Mouse (Mus musculus) embryonic facial prominence, embryonic 12.5 days (tissue): ENCODE measurements around the gene Ttll6. TPM values are rescaled to one million over a fixed set of nuclear protein-coding genes. Genes with fewer than 3 reads are reported as not detected.

Source experiments
- ATAC-seq: fragments of 200-750 bp; cut with Nextera tagmentation; 2 replicates; pipeline ENCODE4 v1.8.0; 2017; ENCODE audit not compliant: insufficient number of reproducible peaks, insufficient read depth, low FRiP score, low TSS enrichment
- H3K27ac ChIP-seq: fragments of 300-500 bp; sonication (generic); 2 replicates; pipeline ENCODE4 v1.5.1; 2016; ENCODE audit warnings: mild to moderate bottlenecking
- H3K27me3 ChIP-seq: fragments of 300-500 bp; sonication (generic); 2 replicates; pipeline ENCODE4 v1.6.1; 2016; ENCODE audit warnings: mild to moderate bottlenecking, moderate library complexity
- H3K36me3 ChIP-seq: fragments of 300-500 bp; sonication (generic); 2 replicates; pipeline ENCODE4 v1.6.1; 2016; ENCODE audit warnings: mild to moderate bottlenecking
- H3K4me1 ChIP-seq: fragments of 300-500 bp; sonication (generic); 2 replicates; pipeline ENCODE4 v1.6.1; 2016
- H3K4me2 ChIP-seq: fragments of 300-500 bp; sonication (generic); replicated peaks from 2 replicates; pipeline ENCODE4 v1.6.1; 2016; ENCODE audit warnings: mild to moderate bottlenecking, moderate library complexity
- H3K4me3 ChIP-seq: fragments of 300-500 bp; sonication (generic); 2 replicates; pipeline ENCODE4 v1.5.1; 2016; ENCODE audit warnings: mild to moderate bottlenecking
- H3K9ac ChIP-seq: fragments of 300-500 bp; sonication (generic); 2 replicates; pipeline ENCODE4 v1.6.1; 2016; ENCODE audit warnings: mild to moderate bottlenecking, moderate library complexity
- H3K9me3 ChIP-seq: fragments of 300-500 bp; sonication (generic); 2 replicates; pipeline ENCODE4 v1.6.1; 2016; ENCODE audit warnings: mild to moderate bottlenecking, moderate library complexity
- WGBS: fragments of 180-500 bp; shearing (Covaris S2); methylation state at CpG from one replicate; pipeline ENCODE4 v1.1.7; 2016; 5-methylcytosine and 5-hydroxymethylcytosine counted together
- polyA plus RNA-seq: library from polyadenylated mRNA; unstranded; fragments of >200 nt; fragmentation: Nextera tagmentation; extraction: Ambion mirVana; gene quantifications from 2 replicates; pipeline ENCODE4 v1.2.1, GENCODE M21; 2016

Gene Ttll6
- polyA plus RNA-seq, 1 experiment from 2014 or later: 0.12 TPM

DNA sequence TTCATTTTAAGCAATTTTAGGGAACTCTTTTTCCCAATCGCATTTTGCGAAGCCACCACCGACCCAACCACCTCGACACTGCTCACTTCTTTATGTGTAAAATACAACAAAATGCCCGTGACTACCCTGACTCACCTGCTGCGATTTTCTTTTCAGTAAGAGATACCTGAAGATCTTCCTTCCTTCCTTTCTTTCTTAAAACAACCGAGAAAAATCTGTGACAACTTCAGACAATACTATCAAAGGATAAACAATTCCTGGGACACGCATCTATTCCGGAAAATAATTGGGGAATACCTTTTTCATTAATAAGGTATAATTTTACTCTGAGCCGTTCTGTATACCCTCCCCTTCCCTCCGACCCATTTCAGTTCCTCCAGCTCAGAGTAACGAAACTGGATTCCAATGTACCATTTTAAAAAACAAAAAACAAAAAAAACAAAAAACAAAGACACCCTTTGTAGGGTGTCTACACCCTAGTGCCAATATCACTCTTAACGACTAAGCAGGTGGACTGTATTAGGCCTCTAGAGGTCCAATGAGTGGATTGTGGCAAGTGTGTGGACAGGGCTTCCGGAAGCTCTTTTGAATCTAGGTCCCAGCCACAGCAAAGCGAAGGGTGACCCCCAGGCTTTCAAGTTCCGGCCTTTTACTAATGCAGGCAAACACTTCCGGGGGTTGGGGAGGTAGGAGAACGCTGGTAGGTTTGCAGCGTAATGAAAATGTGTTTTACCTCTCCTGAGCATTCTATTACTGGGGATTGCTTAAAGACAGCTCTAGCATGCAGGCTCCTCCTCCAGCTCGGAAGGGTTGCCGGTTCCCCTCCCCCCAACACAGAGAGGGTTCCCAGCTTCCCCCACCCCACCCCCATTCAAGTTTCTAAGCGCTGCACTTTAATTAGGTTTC, 65.8 kb downstream of the Ttll6 start:
- ATAC-seq: no peak
- no peak overlapping the region for H3K9ac ChIP-seq
- no peaks in the 10 kb centered on the region for H3K9me3 ChIP-seq
- WGBS: 2% methylated on average over 22 of the region's 22 CpGs
- H3K4me2 ChIP-seq: no peak overlapping the region
- H3K4me3 ChIP-seq: no peak overlapping the region
- H3K27me3 ChIP-seq: peaks cover 98% of the 10 kb centered on the region
- no peaks in the 10 kb centered on the region for H3K36me3 ChIP-seq
- H3K4me1 ChIP-seq: no peaks in the 10 kb centered on the region
- H3K27ac ChIP-seq: no peak overlapping the region

DNA sequence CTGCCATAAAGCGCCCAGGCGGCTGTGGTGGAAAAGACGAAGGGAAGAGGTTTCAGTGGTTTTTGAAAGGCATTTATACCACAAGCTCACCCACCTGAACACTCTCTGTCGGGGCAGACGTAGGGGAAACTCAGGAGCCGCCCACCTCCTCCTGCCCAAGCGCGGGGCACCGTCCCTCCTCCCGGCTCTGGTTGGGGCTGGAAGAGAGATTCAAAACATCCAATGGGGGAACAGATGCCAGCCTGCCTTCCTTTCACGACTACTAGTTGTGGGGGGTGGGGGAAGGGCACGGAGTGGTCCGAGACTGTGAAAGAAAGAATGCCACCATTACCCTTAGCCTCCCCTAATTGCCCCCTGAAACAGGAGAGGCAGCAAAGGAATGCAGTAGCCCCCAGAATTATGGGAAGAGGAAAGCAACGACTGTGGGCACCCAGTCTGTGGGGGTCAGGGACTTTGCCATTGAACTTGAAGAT, 66.6 kb downstream of the Ttll6 start:
- no peaks in the 10 kb centered on the region for H3K4me1 ChIP-seq
- no peak for ATAC-seq
- no peak overlapping the region for H3K4me2 ChIP-seq
- H3K9ac ChIP-seq: no peak overlapping the region
- H3K9me3 ChIP-seq: no peaks in the 10 kb centered on the region
- under 1% methylated on average over 14 of the region's 14 CpGs for WGBS
- H3K36me3 ChIP-seq: no peaks in the 10 kb centered on the region
- no peak overlapping the region for H3K27ac ChIP-seq
- H3K4me3 ChIP-seq: no peak overlapping the region
- peaks cover 90% of the 10 kb centered on the region for H3K27me3 ChIP-seq

DNA sequence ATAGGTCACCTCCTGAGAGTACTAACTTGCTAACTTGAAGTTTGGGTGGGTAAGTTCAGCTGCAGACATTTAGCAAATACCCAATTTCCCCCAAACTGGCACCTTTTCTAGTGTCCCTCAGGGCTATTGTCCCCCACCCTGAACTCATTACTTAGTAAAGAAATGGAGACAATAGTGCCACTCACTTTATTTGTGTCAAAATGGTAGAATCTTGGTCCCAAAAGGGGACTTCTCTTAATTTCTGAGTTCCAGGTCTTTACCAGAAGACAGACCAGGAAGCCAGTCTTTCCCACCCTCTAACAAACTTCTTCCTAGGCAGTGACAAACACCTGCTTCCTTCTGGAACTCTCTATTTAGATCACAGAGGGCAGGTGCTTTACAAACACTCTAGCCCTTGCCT, 68.2 kb downstream of the Ttll6 start:
- Histone ChIP-seq H3K4me3 (no peak overlapping the region), H3K9ac (no peak overlapping the region), H3K36me3 (no peaks in the 10 kb centered on the region), H3K27me3 (peaks cover 89% of the 10 kb centered on the region), H3K4me2 (no peak overlapping the region), H3K9me3 (no peaks in the 10 kb centered on the region), H3K4me1 (no peaks in the 10 kb centered on the region), H3K27ac (no peak overlapping the region)
- no peak for ATAC-seq

DNA sequence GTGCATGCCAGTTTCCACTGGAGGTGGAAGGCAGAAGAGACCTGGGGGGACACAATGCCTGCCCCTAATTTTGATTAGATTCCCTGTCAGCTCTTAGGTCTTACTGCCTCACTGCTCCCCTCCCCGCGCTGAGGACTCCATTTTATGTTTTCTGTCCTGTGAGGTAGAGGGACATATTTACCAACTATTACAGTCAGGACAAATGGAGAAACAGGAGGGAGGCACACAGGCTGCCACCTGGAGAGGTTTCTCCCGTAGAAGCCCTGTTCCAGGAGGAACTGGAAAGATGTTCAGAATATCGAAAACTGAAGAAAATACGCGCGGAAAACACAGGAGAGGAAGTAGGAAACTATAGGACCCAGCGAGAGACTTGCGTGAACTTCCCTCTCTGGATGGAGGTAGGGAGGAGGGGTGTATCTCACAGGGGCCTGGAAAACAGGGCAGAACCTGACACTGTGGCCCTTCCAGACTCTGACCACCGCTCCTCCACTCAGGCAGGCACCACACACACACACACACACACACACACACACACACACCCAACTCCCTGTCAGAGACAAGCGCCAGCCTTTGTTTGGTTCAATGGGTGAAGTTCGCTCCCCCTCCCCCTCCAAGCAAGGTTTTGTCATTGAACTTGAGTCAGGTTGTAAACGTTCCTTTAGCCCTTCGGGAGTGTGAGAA, 69.0 kb downstream of the Ttll6 start:
- H3K9ac ChIP-seq: no peak overlapping the region
- H3K27me3 ChIP-seq: peaks cover 89% of the 10 kb centered on the region
- ATAC-seq: no peak
- no peak overlapping the region for H3K4me3 ChIP-seq
- no peak overlapping the region for H3K4me2 ChIP-seq
- no peaks in the 10 kb centered on the region for H3K36me3 ChIP-seq
- H3K27ac ChIP-seq: no peak overlapping the region
- 2% methylated on average over 14 of the region's 14 CpGs for WGBS
- no peaks in the 10 kb centered on the region for H3K9me3 ChIP-seq
- no peaks in the 10 kb centered on the region for H3K4me1 ChIP-seq

DNA sequence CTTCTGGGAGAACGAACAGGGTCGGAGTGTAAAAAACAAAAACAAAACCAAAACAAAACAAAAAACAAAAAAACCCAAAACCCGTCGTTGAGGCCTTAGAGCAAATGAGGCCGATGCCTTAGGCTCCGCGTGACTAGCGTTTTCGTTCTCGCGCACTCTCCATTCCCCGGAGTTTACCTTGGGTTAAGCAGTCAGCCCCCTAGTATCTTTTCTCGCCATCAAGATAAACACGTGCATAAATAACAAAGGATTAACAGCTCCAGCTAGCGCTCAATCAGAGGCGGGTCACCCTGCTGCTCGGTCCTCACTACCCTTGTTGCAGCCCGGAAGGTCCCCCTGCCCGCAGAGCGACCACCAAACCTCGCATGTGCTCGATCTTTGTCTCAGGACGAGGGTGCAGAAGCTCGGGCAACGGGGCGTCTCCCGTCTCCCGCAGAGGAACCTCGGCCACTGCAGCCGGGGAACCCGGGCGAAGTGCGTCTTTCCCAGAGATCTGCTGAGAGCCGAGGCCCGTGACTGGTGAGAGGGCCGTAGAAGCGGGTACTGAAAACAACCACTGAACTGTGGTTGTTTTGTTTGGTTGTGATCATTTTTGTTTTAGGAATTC, 69.7 kb downstream of the Ttll6 start:
- H3K4me3 ChIP-seq: no peak overlapping the region
- no peak for ATAC-seq
- WGBS: under 1% methylated on average over 37 of the region's 37 CpGs

DNA sequence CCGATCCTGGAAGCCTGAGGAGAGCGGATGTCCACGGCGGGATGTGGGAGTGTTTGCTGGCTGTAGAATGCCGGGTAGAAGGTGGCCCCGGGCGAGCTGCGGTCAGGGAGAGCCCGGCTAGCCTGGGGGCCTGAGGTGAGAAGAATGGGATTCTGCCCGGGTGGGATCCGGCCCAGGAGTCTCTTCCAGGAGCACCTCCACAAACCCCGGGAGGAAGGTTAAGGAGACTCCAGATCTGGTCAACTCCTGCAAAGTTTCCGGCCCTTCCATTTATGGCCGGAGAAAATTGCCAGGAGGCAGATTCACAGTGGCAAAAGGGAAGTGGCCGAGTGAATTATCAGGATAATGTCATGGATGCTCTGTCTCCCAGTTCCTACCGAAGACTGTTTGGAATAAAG, 70.2 kb downstream of the Ttll6 start:
- Histone ChIP-seq H3K4me1 (no peaks in the 10 kb centered on the region), H3K4me2 (no peak overlapping the region), H3K4me3 (no peak overlapping the region), H3K27ac (no peak overlapping the region), H3K9me3 (no peaks in the 10 kb centered on the region), H3K9ac (no peak overlapping the region), H3K27me3 (peaks cover 89% of the 10 kb centered on the region), H3K36me3 (no peaks in the 10 kb centered on the region)
- ATAC-seq: no peak
- under 1% methylated on average over 16 of the region's 16 CpGs for WGBS

More for the DNA sequence above, 69.7 kb downstream of the Ttll6 start:
- no peaks in the 10 kb centered on the region for H3K36me3 ChIP-seq
- H3K4me2 ChIP-seq: no peak overlapping the region
- no peak overlapping the region for H3K27ac ChIP-seq
- H3K4me1 ChIP-seq: no peaks in the 10 kb centered on the region
- H3K9ac ChIP-seq: no peak overlapping the region
- H3K9me3 ChIP-seq: no peaks in the 10 kb centered on the region
- H3K27me3 ChIP-seq: peaks cover 89% of the 10 kb centered on the region

DNA sequence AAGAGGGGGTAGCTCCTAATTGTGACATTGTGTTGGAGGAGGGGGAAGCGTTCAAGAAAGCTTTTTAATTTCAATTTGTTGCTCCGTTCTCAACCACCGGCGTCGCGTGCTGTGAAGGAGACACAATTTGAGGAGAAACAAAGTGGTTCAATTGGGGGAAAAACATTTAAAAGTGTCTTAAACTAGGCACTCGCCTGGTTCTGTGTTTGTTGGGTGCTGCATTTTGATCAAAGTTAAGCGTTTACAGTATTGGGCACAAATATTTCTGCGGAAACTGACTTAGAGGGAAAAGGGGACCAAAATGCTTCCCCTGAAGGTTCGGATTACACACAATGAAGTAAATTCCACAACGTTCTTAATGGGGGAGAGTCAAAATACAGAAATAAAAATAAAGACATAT, 70.8 kb downstream of the Ttll6 start:
- Histone ChIP-seq H3K27ac (no peak overlapping the region), H3K9ac (no peak overlapping the region), H3K9me3 (no peaks in the 10 kb centered on the region), H3K27me3 (peaks cover 89% of the 10 kb centered on the region), H3K4me2 (no peak overlapping the region), H3K4me3 (no peak overlapping the region), H3K36me3 (no peaks in the 10 kb centered on the region), H3K4me1 (no peaks in the 10 kb centered on the region)
- no peak for ATAC-seq
- 2% methylated on average over 11 of the region's 11 CpGs for WGBS

DNA sequence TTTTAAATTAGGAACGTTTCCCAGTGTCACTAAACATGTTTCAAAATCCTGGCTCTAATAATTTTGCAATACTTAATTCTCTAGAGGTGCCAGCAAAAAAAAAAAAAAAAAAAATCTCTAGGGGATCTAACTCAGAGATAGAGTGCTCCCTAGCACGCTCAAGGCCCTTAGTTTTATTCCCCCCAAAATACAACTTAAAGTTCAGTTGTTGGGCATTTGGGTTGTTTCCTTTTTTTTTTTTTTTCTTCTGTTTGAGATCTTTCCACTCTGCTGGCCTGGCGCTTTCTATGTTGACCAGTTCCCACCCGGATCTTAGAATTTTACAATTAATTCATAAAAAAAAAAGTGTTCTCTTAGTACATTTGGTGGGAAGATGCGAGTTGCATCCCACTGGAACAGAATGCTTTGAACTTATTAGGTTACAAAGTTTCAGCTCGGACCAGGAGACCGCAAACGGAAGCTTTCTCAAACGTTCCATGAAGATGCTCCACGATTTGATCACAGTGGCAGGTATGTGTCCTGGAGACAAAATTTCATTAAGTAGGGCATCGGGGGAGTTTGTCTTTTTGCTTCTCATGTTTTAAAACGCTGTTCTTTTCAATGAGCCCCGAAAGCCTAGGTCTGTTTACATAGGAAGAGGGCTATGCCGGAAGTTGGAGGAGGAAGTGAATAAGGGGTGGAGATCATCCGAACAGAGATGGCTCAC, 72.0 kb downstream of the Ttll6 start:
- 2% methylated on average over 15 of the region's 15 CpGs for WGBS

More for the DNA sequence above, 72.0 kb downstream of the Ttll6 start:
- peaks cover 87% of the 10 kb centered on the region for H3K27me3 ChIP-seq
- no peaks in the 10 kb centered on the region for H3K4me1 ChIP-seq
- H3K9ac ChIP-seq: no peak overlapping the region
- no peak for ATAC-seq
- no peak overlapping the region for H3K4me3 ChIP-seq
- H3K36me3 ChIP-seq: no peaks in the 10 kb centered on the region
- no peak overlapping the region for H3K4me2 ChIP-seq
- H3K27ac ChIP-seq: no peak overlapping the region
- no peaks in the 10 kb centered on the region for H3K9me3 ChIP-seq

Other genes with a start within 250 kb of the Ttll6 start
- not detected in 2 replicates for gene B4galnt2, start 218.9 kb upstream of the Ttll6 start, polyA plus RNA-seq
- 89.6 and 95.3 TPM in 2 replicates for gene Igf2bp1, start 127.8 kb upstream of the Ttll6 start, polyA plus RNA-seq
- gene Gip, start 109.2 kb upstream of the Ttll6 start, polyA plus RNA-seq: not detected in 2 replicates
- 105 and 106 TPM in 2 replicates for gene Snf8, start 98.9 kb upstream of the Ttll6 start, polyA plus RNA-seq
- 49.2 and 53.0 TPM in 2 replicates for gene Ube2z, start 68.4 kb upstream of the Ttll6 start, polyA plus RNA-seq
- gene Atp5g1, start 58.1 kb upstream of the Ttll6 start, polyA plus RNA-seq: 494 and 532 TPM in 2 replicates
- gene Calcoco2, start 21.8 kb upstream of the Ttll6 start, polyA plus RNA-seq: not detected in 2 replicates
- gene Hoxb13, start 60.5 kb downstream of the Ttll6 start, polyA plus RNA-seq: not detected in 2 replicates
- gene Hoxb9, start 137.7 kb downstream of the Ttll6 start, polyA plus RNA-seq: 0.09 TPM in 2 replicates
- not detected in 2 replicates for gene Hoxb8, start 148.1 kb downstream of the Ttll6 start, polyA plus RNA-seq
- gene Hoxb7, start 152.8 kb downstream of the Ttll6 start, polyA plus RNA-seq: not detected in 2 replicates
- not detected in 2 replicates for gene Hoxb6, start 158.7 kb downstream of the Ttll6 start, polyA plus RNA-seq
- 0.38 TPM in 1 of 2 replicates, not detected in the other for gene Hoxb5, start 169.6 kb downstream of the Ttll6 start, polyA plus RNA-seq
- 0.22 TPM in 1 of 2 replicates, not detected in the other for gene Hoxb4, start 184.5 kb downstream of the Ttll6 start, polyA plus RNA-seq
- gene Hoxb3, start 189.5 kb downstream of the Ttll6 start, polyA plus RNA-seq: 0.53 and 0.87 TPM in 2 replicates
- 3.9 and 6.5 TPM in 2 replicates for gene Hoxb2, start 216.7 kb downstream of the Ttll6 start, polyA plus RNA-seq
- gene Hoxb1, start 232.0 kb downstream of the Ttll6 start, polyA plus RNA-seq: 0.08 and 0.18 TPM in 2 replicates